Mouse (Mus musculus): ENCODE measurements at regions not wholly inside any gene's neighbourhood (a gene's known extent, or its start where the extent isn't known, plus 50 kb on each side); places are given as distances from the start of the nearest gene placed in this dataset.

GRCm38 (mm10) chr1:77713001-77713400, 198.1 kb upstream of the Epha4 start:
- H3K4me1 ChIP-seq (ENCODE audit: insufficient read depth, low read length) = no peaks in the 10 kb centered on the region
- no peak overlapping the region for H3K9ac ChIP-seq (replicated peaks; ENCODE audit: low read length)
- H3K27ac ChIP-seq (ENCODE audit: low read length) = no peak overlapping the region
- no peak overlapping the region for H3K4me2 ChIP-seq (replicated peaks; ENCODE audit: low read depth, low read length)
- H3K9me3 ChIP-seq (ENCODE audit: low read length) = no peaks in the 10 kb centered on the region
- H3K36me3 ChIP-seq (ENCODE audit: insufficient read depth, low read length) = no peaks in the 10 kb centered on the region
- no peaks in the 10 kb centered on the region for H3K27me3 ChIP-seq (ENCODE audit: insufficient read depth, low read length)
- ATAC-seq (ENCODE audit: low FRiP score, low TSS enrichment) = no peak
- no peak overlapping the region for H3K4me3 ChIP-seq (ENCODE audit: low read length)
- WGBS = 63% methylated on average over 2 of the region's 2 CpGs

GRCm38 (mm10) chr1:77708202-77709020, 193.5 kb upstream of the Epha4 start:
- H3K36me3 ChIP-seq (ENCODE audit: insufficient read depth, low read length) = no peaks in the 10 kb centered on the region
- no peak for ATAC-seq (ENCODE audit: low FRiP score, low TSS enrichment)
- H3K4me3 ChIP-seq (ENCODE audit: low read length) = no peak overlapping the region
- H3K9ac ChIP-seq (replicated peaks; ENCODE audit: low read length) = no peak overlapping the region
- H3K4me2 ChIP-seq (replicated peaks; ENCODE audit: low read depth, low read length) = no peak overlapping the region
- no peaks in the 10 kb centered on the region for H3K27me3 ChIP-seq (ENCODE audit: insufficient read depth, low read length)
- H3K4me1 ChIP-seq (ENCODE audit: insufficient read depth, low read length) = no peaks in the 10 kb centered on the region
- H3K9me3 ChIP-seq (ENCODE audit: low read length) = no peaks in the 10 kb centered on the region
- H3K27ac ChIP-seq (ENCODE audit: low read length) = no peak overlapping the region
- WGBS = 61% methylated on average over 14 of the region's 14 CpGs

- Histone ChIP-seq H3K27me3 (ENCODE audit: insufficient read depth, low read length) (no peaks in the 10 kb centered on the region), H3K27ac (ENCODE audit: low read length) (no peak overlapping the region), H3K4me3 (ENCODE audit: low read length) (no peak overlapping the region), H3K9ac (replicated peaks; ENCODE audit: low read length) (no peak overlapping the region), H3K4me1 (ENCODE audit: insufficient read depth, low read length) (no peaks in the 10 kb centered on the region), H3K9me3 (ENCODE audit: low read length) (no peaks in the 10 kb centered on the region), H3K4me2 (replicated peaks; ENCODE audit: low read depth, low read length) (no peak overlapping the region), H3K36me3 (ENCODE audit: insufficient read depth, low read length) (no peaks in the 10 kb centered on the region)
- ATAC-seq (ENCODE audit: low FRiP score, low TSS enrichment) = no peak
- 62% methylated on average over 3 of the region's 3 CpGs for WGBS
Measured at GRCm38 (mm10) chr1:77695228-77696018, 180.5 kb upstream of the Epha4 start.

GRCm38 (mm10) chr1:77663345-77663744, 148.5 kb upstream of the Epha4 start:
- WGBS = 71% methylated on average over 7 of the region's 7 CpGs
- Histone ChIP-seq H3K4me3 (ENCODE audit: low read length) (no peak overlapping the region), H3K9ac (replicated peaks; ENCODE audit: low read length) (no peak overlapping the region), H3K27me3 (ENCODE audit: insufficient read depth, low read length) (no peaks in the 10 kb centered on the region), H3K36me3 (ENCODE audit: insufficient read depth, low read length) (no peaks in the 10 kb centered on the region), H3K4me2 (replicated peaks; ENCODE audit: low read depth, low read length) (no peak overlapping the region), H3K27ac (ENCODE audit: low read length) (no peak overlapping the region), H3K4me1 (ENCODE audit: insufficient read depth, low read length) (no peaks in the 10 kb centered on the region), H3K9me3 (ENCODE audit: low read length) (no peaks in the 10 kb centered on the region)
- ATAC-seq (ENCODE audit: low FRiP score, low TSS enrichment) = no peak

- Histone ChIP-seq H3K4me3 (ENCODE audit: low read length) (no peak overlapping the region), H3K9me3 (ENCODE audit: low read length) (no peaks in the 10 kb centered on the region), H3K36me3 (ENCODE audit: insufficient read depth, low read length) (no peaks in the 10 kb centered on the region), H3K27ac (ENCODE audit: low read length) (no peak overlapping the region), H3K4me1 (ENCODE audit: insufficient read depth, low read length) (no peaks in the 10 kb centered on the region), H3K27me3 (ENCODE audit: insufficient read depth, low read length) (no peaks in the 10 kb centered on the region), H3K4me2 (replicated peaks; ENCODE audit: low read depth, low read length) (no peak overlapping the region), H3K9ac (replicated peaks; ENCODE audit: low read length) (no peak overlapping the region)
- ATAC-seq (ENCODE audit: low FRiP score, low TSS enrichment) = no peak
Measured at GRCm38 (mm10) chr1:77660436-77660835, 145.5 kb upstream of the Epha4 start.

- no peak overlapping the region for H3K4me2 ChIP-seq (replicated peaks; ENCODE audit: low read depth, low read length)
- H3K36me3 ChIP-seq (ENCODE audit: insufficient read depth, low read length) = no peaks in the 10 kb centered on the region
- no peaks in the 10 kb centered on the region for H3K4me1 ChIP-seq (ENCODE audit: insufficient read depth, low read length)
- H3K9me3 ChIP-seq (ENCODE audit: low read length) = no peaks in the 10 kb centered on the region
- no peak for ATAC-seq (ENCODE audit: low FRiP score, low TSS enrichment)
- no peak overlapping the region for H3K9ac ChIP-seq (replicated peaks; ENCODE audit: low read length)
- WGBS = 90% methylated on average over 3 of the region's 3 CpGs
- H3K4me3 ChIP-seq (ENCODE audit: low read length) = no peak overlapping the region
- H3K27me3 ChIP-seq (ENCODE audit: insufficient read depth, low read length) = no peaks in the 10 kb centered on the region
- H3K27ac ChIP-seq (ENCODE audit: low read length) = no peak overlapping the region
Measured at GRCm38 (mm10) chr1:77637025-77637424, 122.1 kb upstream of the Epha4 start.

- no peak overlapping the region for H3K4me3 ChIP-seq (ENCODE audit: low read length)
- no peak overlapping the region for H3K4me2 ChIP-seq (replicated peaks; ENCODE audit: low read depth, low read length)
- no peaks in the 10 kb centered on the region for H3K36me3 ChIP-seq (ENCODE audit: insufficient read depth, low read length)
- H3K4me1 ChIP-seq (ENCODE audit: insufficient read depth, low read length) = no peaks in the 10 kb centered on the region
- H3K27me3 ChIP-seq (ENCODE audit: insufficient read depth, low read length) = no peaks in the 10 kb centered on the region
- no peaks in the 10 kb centered on the region for H3K9me3 ChIP-seq (ENCODE audit: low read length)
- H3K27ac ChIP-seq (ENCODE audit: low read length) = no peak overlapping the region
- H3K9ac ChIP-seq (replicated peaks; ENCODE audit: low read length) = no peak overlapping the region
- 44% methylated on average over 9 of the region's 9 CpGs for WGBS
- no peak for ATAC-seq (ENCODE audit: low FRiP score, low TSS enrichment)
Measured at GRCm38 (mm10) chr1:77629496-77630281, 114.8 kb upstream of the Epha4 start.

- WGBS = 65% methylated on average over 4 of the region's 4 CpGs
- no peak overlapping the region for H3K9ac ChIP-seq (replicated peaks; ENCODE audit: low read length)
- no peaks in the 10 kb centered on the region for H3K27me3 ChIP-seq (ENCODE audit: insufficient read depth, low read length)
- H3K4me1 ChIP-seq (ENCODE audit: insufficient read depth, low read length) = no peaks in the 10 kb centered on the region
- H3K9me3 ChIP-seq (ENCODE audit: low read length) = no peaks in the 10 kb centered on the region
- ATAC-seq (ENCODE audit: low FRiP score, low TSS enrichment) = no peak
- no peak overlapping the region for H3K4me2 ChIP-seq (replicated peaks; ENCODE audit: low read depth, low read length)
- no peaks in the 10 kb centered on the region for H3K36me3 ChIP-seq (ENCODE audit: insufficient read depth, low read length)
- H3K27ac ChIP-seq (ENCODE audit: low read length) = no peak overlapping the region
- no peak overlapping the region for H3K4me3 ChIP-seq (ENCODE audit: low read length)
Measured at GRCm38 (mm10) chr1:77628861-77629260, 114.0 kb upstream of the Epha4 start.

GRCm38 (mm10) chr1:77617490-77617889, 102.6 kb upstream of the Epha4 start:
- Histone ChIP-seq H3K9me3 (ENCODE audit: low read length) (no peaks in the 10 kb centered on the region), H3K27ac (ENCODE audit: low read length) (no peak overlapping the region), H3K4me2 (replicated peaks; ENCODE audit: low read depth, low read length) (no peak overlapping the region), H3K36me3 (ENCODE audit: insufficient read depth, low read length) (no peaks in the 10 kb centered on the region), H3K4me3 (ENCODE audit: low read length) (no peak overlapping the region), H3K9ac (replicated peaks; ENCODE audit: low read length) (no peak overlapping the region), H3K4me1 (ENCODE audit: insufficient read depth, low read length) (no peaks in the 10 kb centered on the region), H3K27me3 (ENCODE audit: insufficient read depth, low read length) (no peaks in the 10 kb centered on the region)
- no peak for ATAC-seq (ENCODE audit: low FRiP score, low TSS enrichment)
- WGBS = 51% methylated on average over 8 of the region's 8 CpGs

Measured in kidney, embryonic 16.5 days (tissue).